Mouse (Mus musculus) gastrocnemius, adult 18-20 months (tissue): ENCODE results near the gene Shisa8. TPM values are rescaled to one million over a fixed set of nuclear protein-coding genes. Genes with fewer than 3 reads are reported as not detected.

Source experiments
- DNase-seq: peaks from one replicate; pipeline ENCODE4 v3.0.0; 2021; ENCODE audit warnings: low spot score
- total RNA-seq, 2 experiments: library from RNA; stranded (reverse); gene quantifications; 2 replicates each; pipeline ENCODE4 v1.2.3; 2021

Gene Shisa8
- total RNA-seq, 2 experiments from 2014 or later: not detected

DNA sequence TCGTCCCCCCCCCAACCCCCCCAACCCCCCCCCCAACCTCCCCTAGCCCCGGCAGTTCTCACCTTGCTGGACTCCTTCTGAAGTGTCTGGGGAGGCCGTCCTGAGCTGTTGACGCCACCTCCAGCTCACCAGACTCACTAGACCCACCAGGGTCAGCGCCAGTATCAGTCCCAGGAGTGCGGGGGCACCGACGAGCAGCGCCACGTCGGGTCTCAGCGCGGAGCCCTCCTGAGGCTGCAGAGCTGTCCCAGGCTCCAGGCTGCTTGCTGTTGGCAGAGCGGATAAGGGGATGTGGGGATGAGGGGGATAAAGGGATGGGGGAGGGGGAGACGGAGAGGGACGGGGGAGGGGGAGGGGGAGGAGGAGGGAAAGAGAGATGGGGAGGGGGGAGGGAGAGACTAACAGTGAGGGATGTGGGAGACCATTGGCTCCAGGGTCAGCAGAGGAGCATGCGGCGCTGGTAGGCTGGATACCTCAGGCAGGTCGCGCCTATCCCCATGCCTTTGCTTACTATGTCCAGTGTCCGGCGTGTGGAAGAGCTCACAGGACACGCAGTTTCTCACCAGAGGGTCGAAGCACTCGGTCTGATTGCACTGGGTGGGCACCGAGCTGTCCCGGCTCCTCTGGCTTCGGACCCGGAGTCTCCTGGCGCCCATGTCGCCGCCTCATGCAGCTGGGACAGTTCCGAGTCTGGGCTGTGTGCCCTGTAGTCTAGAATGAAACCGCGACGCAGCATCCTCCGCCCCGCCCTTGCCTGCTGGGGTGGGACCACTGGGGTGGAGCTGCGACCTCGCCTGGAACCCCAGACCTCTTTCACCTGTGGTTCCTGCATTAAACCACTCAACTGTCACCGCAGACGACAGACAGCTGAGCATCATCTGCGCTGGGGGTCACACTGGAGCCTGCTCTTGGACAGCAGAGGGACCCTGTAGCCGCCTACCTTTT lies 11.3 kb upstream of the Shisa8 start, which contains the start of gene Tnfrsf13c:
Gene Tnfrsf13c, minus strand, starts transcription at position 713 of the 945 bp plus-strand sequence.
- DNase-seq: no peak

DNA sequence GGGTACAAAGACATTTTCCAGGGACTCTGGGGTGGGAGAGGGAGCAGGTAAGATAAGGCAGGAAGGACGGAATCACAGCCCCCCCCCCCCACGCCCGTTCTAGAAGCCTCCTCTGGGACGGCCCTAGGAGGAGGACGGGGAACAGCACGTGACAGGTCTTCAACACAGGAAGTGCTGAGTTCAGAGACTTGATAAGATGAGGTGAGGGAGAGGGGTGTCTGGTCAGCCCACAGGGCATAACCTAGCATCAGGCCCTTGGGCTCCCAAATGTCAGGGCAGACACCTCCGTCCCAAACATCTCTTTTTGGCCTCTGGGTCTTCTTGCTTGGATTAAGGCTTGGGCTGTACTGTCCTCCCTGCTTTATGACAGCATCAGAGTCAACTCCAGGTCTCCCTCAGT lies 10.6 kb upstream of the Shisa8 start:
- DNase-seq: no peak

GRCm38 (mm10) chr15:82221104-82221860 lies 8.7 kb upstream of the Shisa8 start:
- no peak for DNase-seq

DNA sequence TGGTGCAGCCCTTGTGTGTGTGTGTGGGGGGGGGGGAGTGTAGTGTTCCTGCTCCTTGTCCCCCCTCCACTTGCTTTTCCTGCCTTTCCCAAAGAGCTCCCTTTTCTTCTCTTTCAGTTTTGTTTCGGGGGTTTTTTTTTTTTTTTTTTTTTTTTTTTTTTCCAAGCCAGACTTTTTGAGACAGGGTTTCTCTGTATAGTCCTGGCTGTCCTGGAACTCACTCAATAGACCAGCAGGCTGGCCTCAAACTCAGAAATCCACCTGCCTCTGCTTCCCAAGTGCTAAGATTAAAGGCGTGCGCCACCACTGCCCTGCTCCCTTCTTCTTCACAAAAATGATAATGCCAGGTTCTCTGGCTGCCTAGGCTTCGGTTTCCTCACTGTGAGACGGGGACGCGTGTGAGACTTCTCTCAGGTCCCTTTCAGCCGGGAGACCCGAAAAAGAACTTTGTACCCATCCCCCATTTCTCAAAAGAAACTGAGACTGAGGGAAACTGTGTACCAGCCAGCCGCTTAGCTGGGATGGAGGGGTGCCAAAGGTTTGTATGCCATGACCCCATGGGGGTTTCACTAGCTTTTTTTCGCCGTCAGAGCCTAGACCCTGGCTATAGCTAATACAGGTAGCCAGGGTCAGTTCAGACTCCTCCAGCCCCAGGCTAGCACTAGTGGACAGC lies 7.5 kb upstream of the Shisa8 start:
- DNase-seq: no peak

DNA sequence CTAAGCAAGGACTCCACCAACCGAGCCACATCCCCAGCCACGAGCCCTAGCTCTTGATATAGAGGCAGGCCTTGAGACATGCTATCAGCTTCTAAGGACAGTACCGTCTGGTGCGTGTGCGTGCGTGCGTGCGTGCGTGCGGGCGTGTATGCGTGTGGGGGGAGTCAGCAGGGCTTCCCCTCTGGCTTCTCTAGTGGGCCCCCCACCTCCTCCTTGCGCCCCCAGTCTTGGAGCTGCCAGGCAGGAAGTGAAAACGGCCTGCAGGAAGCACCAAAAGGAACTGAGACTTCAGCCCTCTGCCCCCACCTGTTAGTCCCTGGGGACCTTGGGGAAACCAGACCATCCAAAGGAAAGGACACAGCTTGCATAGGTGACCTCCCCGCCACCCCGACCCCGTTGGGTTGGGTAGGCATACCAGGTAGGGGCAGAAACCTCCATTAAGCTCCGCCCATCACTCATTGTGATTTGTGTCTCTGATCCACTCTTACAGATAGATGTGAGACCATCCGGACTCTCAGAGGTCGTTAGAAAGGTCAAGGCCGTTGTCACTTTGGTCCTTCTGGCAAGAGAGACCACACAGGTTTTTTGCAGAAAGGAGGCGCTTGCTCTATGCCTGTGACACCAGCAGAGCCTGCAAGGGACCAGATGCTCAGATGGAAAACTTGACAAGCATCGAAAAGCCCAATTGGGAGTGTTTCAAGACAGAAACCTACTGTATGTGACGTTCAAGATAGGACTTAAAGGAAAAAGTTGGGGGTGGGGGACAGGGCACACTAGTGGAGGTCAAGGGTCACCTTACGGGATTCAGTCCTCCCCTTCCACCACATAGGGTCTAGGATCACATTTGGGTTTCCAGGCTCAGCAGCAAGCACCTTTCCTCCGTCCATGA lies 6.4 kb upstream of the Shisa8 start:
- no peak for DNase-seq

DNA sequence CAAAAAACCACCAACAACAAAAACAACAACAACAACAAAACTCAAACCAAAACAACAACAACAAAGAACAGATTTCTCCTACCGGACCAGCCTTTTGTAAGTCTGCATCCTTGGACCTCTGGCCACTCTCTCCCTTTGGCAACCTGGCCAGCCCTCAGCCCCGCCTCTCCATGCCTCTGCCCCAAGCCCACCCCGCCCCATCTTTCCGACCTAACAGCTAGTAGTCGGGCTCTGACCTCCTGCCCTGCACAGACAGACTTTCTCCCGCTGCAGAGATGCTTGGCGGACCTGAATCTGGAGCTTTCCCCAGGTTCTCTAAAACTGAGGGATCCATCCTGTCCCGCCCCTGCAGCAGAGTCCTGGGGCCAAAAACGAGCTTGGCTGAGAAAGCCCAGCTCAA lies 5.4 kb upstream of the Shisa8 start:
- no peak for DNase-seq

DNA sequence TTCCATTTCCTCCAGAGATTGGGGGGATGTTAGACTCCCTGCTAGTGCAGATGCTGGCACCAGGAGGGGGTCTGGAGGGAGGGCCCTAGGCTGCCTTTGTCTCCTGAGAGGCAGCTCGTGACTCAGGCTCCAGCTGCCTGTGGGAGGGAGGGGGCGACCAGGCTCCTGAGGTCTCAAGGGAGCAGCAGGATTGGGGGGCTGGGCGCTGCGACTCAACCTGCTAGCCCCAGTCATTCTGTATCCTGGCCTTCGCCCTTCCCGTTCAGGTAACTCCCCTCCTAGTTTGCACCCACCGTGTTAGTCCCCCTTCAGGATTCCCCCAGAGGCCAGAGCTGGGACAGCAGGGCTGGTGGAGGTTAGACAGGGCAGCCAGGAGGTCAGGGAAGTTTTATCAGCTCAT lies 4.4 kb upstream of the Shisa8 start:
- DNase-seq: no peak

- no peak for DNase-seq
Measured at GRCm38 (mm10) chr15:82216142-82216827, 3.7 kb upstream of the Shisa8 start.

DNA sequence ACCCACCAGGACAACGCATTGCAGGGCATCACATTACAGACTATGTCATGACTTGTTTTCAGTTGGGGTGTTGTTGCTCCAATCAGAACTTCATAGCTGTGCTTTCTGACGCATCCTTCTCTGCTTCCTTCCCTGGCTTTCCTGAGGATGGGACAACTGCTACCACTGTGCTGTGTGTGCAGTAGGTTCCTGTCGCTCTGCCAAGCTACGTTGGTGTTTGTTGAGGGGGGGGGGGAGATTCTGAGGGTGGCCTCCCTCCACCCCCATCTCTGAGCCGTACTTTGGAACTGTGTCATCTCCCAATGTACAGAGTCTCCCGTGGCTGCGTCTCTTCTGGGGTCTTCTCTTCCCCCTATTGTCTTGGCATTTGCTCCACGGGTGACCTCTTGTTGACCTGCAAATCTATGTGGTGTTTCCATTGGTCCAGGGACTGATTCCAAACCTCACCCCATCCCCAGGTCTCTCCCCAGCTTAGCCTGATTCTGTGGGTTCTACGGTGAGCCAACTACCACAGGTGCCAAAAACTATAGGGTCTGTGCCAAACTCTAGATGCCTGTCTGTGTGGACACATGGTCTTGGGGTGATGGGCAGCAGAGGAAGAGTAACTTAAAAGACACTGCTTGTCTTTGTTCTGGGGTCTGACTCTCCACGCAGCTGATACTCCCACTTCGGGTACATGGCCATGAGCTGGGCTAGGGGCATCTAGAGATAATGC lies 2.9 kb upstream of the Shisa8 start:
- DNase-seq: no peak

DNA sequence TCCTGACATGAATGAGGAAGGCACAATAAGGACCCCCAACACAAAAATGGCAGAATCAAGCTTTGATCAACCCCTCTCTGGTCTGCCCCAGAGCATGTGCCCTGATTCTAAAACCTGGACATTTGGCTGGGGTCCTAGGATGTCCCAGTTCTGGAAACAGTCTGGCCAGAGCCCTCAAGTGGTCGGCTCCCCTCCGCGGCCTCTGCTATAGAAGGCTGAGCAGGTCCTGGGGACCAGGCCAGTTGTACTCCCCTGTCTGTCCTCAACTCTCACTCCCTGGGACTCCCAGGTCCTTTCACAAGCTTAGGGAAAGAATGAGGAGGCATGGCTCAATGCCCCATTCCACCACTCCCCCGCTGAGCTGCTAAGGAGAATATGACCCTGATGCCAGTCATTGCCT lies 607 bp upstream of the Shisa8 start:
- no peak for DNase-seq

DNA sequence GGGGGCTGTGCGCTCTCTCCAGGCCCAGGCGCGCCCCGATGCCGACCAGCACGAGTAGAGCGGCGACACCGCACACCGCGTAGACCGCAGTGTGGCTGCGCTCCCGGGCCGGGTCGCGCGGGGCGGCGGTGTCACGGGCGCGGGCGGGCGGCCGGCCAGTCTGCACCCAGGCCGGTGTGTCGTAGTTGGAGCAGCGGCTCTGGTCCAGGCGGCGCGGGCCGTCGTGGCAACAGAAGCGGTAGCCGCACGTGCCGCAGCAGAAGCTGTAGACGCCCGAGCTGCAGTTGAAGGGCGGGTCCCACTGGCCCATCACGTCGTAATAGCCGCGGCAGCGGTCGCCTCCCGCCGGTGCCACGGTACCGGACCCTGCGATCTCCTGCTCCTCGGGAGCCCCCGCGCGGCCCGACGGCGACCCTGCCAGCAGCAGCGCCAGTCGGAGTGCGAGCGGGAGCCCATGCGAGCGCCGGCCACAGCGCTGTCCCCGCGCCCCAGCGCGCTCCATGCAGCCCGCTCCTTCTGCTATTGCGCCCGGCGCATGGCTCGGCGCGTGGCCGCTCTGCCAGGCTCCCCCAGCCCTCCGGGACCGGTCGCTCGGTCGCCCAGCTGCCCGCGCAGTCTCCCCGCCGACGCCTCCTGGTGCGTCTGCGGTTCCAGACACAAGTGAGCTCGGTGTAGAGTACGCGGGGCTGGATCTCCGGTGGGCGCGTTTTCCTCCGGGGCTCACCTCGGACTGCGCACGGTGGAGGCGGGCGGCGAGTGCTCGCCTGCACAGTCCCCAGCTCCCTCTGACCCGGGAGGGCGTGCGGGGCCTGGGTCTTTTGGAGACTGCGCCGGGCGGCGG lies 484 bp downstream of the Shisa8 start:
- no peak for DNase-seq

- no peak for DNase-seq
Measured at GRCm38 (mm10) chr15:82211281-82211680, 1.3 kb downstream of the Shisa8 start.

- DNase-seq: no peak
Measured at GRCm38 (mm10) chr15:82210801-82211200, 1.8 kb downstream of the Shisa8 start.

DNA sequence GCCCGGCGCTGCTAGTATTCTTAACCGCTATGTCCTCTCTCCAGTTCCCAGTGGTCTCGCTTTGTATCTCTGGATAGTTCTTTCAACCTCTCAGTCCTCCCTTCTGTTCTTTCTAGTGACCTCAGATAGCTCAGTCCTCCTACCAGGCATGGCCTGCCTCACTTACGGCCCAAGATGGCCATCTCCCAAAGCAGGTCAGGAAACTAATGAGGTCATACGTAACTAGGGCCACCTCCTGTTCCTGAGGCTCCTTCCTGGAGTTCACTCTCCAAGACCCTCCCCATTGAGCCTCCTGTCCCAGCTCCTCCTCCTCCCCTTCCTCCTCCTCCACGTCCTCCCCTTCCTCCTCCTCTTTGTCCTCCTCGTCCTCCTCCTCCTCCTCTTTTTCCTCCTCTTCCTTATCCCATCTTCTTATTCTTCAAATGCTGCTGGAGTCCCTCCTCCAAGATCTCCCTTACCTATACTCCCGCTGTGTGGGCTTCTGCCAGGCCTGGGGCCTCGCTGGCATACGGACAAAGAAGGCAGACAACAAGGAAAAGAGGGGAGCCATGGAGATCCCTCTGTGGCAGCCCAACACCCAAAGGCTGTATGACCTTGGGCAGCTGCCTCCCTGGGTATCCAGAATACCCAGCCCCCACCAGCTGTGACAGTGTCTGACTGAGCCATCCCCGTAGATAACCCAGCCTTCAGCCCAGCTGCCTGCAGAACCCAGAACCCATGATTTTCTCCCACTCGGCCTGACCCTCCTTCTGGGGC lies 3.1 kb downstream of the Shisa8 start:
- no peak for DNase-seq

DNA sequence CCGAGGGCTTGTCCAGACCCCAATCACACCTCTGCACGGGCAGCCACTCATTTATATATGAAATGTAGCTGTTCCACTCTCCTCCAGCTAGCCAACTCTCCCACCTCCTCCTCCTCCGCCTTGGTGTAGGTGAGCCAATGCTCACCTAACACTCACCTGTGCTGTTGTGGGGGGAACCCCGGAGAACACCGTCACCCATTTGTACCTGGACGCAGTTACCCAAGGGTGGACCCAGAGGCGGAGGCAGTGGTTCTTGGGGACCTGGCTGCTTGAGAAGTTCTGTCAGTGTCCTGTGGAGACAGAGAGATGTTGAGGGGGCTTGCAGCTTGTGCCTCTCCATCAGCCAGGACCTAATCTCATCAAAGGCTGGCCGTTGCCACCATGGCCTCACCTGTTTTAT lies 4.3 kb downstream of the Shisa8 start:
- DNase-seq: no peak

DNA sequence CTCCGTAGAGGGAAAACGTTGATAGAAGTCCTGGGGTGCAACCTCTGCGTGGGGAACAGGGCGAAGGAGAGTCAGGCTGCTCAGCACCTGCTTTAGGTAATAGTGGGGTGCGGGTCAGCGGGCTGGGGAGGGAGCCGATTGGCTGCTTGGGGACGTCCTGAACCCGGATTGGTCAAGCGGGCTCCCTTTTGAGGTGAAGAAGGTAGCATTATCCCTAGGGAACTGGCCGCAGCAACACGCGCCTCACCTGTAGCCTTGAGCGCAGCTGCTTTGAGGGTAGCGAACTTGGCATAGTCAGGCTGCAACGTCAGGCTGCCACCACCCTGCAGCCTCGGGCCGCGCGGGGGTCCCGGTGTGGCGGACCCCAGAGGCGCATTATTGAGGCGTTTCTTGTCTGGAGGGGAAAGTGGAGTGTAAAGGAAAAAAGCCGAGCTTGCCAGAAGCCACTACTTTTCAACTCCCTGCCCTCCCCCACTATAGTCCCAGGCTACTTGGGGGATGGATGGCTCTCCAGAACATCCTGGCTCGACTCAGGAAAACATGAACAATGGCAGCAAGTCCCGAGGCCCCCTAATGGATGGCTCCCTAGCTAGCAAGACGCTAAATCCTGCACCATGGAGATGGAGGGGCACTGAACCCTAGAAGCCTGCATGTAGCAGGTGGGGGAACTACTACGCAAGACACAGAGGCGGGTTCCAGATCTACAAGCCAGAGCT lies 5.0 kb downstream of the Shisa8 start:
- no peak for DNase-seq

- DNase-seq: no peak
Measured at GRCm38 (mm10) chr15:82207105-82207459, 5.5 kb downstream of the Shisa8 start.
